Mouse (Mus musculus) liver, adult 2 months (tissue): ENCODE data around the gene Slc22a17.

ENCODE experiments used
- CTCF ChIP-seq: fragments of 200-500 bp; IDR thresholded peaks from 2 replicates; pipeline ENCODE4 v1.5.1; 2011; ENCODE audit warnings: low read depth, low read length, control low read depth
- POLR2A ChIP-seq: fragments of 200-500 bp; IDR thresholded peaks from 2 replicates; pipeline ENCODE4 v1.6.1; 2011; ENCODE audit warnings: low read length, control low read depth; ENCODE audit not compliant: insufficient read depth; ENCODE audit errors: extremely low read depth

DNA sequence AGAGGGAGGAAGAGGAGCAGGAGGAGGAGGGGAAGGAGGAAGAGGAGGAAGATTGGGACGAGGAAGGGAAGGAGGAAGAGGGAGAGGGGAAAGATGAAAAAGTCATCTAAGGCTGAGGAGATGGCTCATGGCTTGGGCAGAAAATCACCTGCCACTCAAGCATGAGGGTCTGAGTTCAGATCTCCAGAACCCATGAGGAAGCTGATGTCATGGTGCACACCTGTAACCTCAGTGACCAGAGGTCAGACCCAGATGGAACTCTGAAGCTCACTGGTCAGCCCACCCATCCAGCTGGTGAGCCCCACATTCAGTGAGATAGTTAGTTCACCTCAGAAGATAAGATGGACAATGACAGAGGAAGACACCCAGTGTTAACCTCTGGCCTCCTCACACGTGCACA, 32.0 kb upstream of the Slc22a17 start:
- no peak for TF ChIP-seq POLR2A
- TF ChIP-seq CTCF, result no peak
